ENCODE assay signal across 12 mouse cellular contexts in the genomic region with DNA sequence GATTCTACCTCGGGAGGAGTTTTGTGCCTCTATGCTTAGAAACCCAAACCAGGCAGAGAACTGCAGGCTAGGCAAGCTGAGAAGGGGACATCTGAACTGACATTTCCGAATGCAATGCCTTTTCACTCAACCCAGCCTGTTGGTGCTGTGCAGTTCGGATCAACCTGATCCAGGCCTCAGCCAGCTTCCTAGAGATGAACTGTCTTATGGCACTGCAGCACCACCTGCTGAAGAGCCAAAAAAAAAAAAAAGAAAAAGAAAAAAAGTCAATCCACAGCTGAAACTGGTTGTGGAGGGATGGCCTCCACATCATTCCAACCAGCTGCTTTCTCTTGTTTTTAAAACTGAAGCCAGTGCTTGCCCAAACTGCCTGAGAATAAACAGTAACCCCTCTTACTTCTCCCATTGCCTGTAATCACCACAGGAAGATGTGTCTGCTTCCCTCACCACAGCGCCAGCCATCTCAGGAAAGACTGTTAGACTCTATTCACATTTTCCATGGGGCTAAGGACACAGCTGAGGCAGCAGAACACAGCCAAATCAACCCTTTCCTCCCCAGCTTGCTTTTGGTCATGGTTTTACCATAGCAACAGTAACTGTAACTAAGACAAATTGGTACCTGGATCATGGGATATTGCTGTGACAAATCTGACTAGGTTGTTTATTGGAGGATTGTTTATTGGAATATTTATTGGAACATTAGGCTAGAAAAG.
DNase-seq lines count a peak whose midpoint lies in the region; ATAC-seq and TF ChIP-seq lines count a peak whose summit lies in the region.
"Had no signal": no experiment of that assay in that cellular context is flagged by ENCODE, and none has a peak within 500 bp of the region (broad histone marks: within the 10 kb centered on the region; RNA-seq: fewer than 3 reads in every experiment).

No protein-coding gene starts in this region.

- H3K36me3 ChIP-seq in heart, embryonic 13.5 days = no peaks in the 10 kb centered on the region
- no peaks in the 10 kb centered on the region for H3K36me3 ChIP-seq in limb, embryonic 15.5 days
- no peaks in the 10 kb centered on the region for H3K36me3 ChIP-seq in stomach, postnatal 0 days (ENCODE audit: control insufficient read depth, insufficient read depth, low read length)
- H3K36me3 ChIP-seq: hindbrain, embryonic 15.5 days; limb, embryonic 13.5 days had no signal

- no peak overlapping the region for H3K4me2 ChIP-seq in heart, embryonic 13.5 days
- H3K4me2 ChIP-seq in limb, embryonic 15.5 days = no peak overlapping the region
- no peak overlapping the region for H3K4me2 ChIP-seq in stomach, postnatal 0 days (replicated peaks; ENCODE audit: low read depth)
- H3K4me2 ChIP-seq: hindbrain, embryonic 15.5 days; limb, embryonic 13.5 days had no signal

- no peak overlapping the region for H3K4me3 ChIP-seq in heart, embryonic 13.5 days
- H3K4me3 ChIP-seq in limb, embryonic 15.5 days = no peak overlapping the region
- no peak overlapping the region for H3K4me3 ChIP-seq in stomach, postnatal 0 days (ENCODE audit: low read depth, low read length)
- H3K4me3 ChIP-seq: forebrain, embryonic 10.5 days; hindbrain, embryonic 15.5 days; limb, embryonic 13.5 days had no signal

- WGBS in heart, embryonic 13.5 days = 44% methylated on average over 4 of the region's 4 CpGs
- 45% methylated on average over 4 of the region's 4 CpGs for WGBS in limb, embryonic 15.5 days
- 39% methylated on average over 4 of the region's 4 CpGs for WGBS in stomach, postnatal 0 days

- peaks cover 23% of the 10 kb centered on the region for H3K4me1 ChIP-seq in heart, embryonic 13.5 days
- H3K4me1 ChIP-seq in limb, embryonic 15.5 days = 0 out of 2 replicates have a peak, but pooled peaks cover 7% of the 10 kb centered on the region
- no peaks in the 10 kb centered on the region for H3K4me1 ChIP-seq in stomach, postnatal 0 days (replicated peaks; ENCODE audit: control insufficient read depth, insufficient read depth)
- H3K4me1 ChIP-seq: hindbrain, embryonic 15.5 days had no signal

- intact Hi-C loops in heart, postnatal 36 days (cut with DNase I) = no loop called here

- 0 out of 2 replicates have a peak, but pooled peaks have one; percentile 7 for TF ChIP-seq CTCF in stomach, postnatal 0 days (IDR thresholded peaks at IDR 0.05; ENCODE audit: low read depth)

- no peaks in the 10 kb centered on the region for H3K9me3 ChIP-seq in heart, embryonic 13.5 days
- no peaks in the 10 kb centered on the region for H3K9me3 ChIP-seq in limb, embryonic 15.5 days
- no peaks in the 10 kb centered on the region for H3K9me3 ChIP-seq in stomach, postnatal 0 days (ENCODE audit: control insufficient read depth, low read length)
- H3K9me3 ChIP-seq: forebrain, embryonic 10.5 days; hindbrain, embryonic 15.5 days; limb, embryonic 13.5 days had no signal

- TF ChIP-seq EP300 in stomach, postnatal 0 days (optimal IDR thresholded peaks at IDR 0.05) = no peak

- peak overlapping the region; percentile 48 for H3K27ac ChIP-seq in heart, embryonic 13.5 days (replicated peaks)
- H3K27ac ChIP-seq in limb, embryonic 15.5 days = peak overlapping the region; percentile 54; the same call in 1 of the 2 replicates
- no peak overlapping the region for H3K27ac ChIP-seq in stomach, postnatal 0 days (replicated peaks)
- H3K27ac ChIP-seq: forebrain, embryonic 10.5 days; hindbrain, embryonic 15.5 days; limb, embryonic 13.5 days had no signal

- no peak overlapping the region for H3K9ac ChIP-seq in heart, embryonic 13.5 days
- H3K9ac ChIP-seq in limb, embryonic 15.5 days = no peak overlapping the region
- H3K9ac ChIP-seq in stomach, postnatal 0 days (ENCODE audit: low read length) = no peak overlapping the region
- H3K9ac ChIP-seq: hindbrain, embryonic 15.5 days; limb, embryonic 13.5 days had no signal

- no peak for DNase-seq in heart, postnatal 36 days
- DNase-seq in spleen, adult 12 weeks (ENCODE audit: low spot score) = peak; percentile 7
- DNase-seq in spleen, adult 18-20 months = no peak
- DNase-seq in stomach, postnatal 0 days (ENCODE audit: low spot score) = no peak
- no peak for DNase-seq in frontal cortex, postnatal 14 days (ENCODE audit: low spot score in 2 of 2)
- no peak for DNase-seq in layer of hippocampus, postnatal 36 days
- DNase-seq: thymus, postnatal 36 days had no signal

- no peaks in the 10 kb centered on the region for H3K27me3 ChIP-seq in heart, embryonic 13.5 days (replicated peaks)
- H3K27me3 ChIP-seq in limb, embryonic 15.5 days = no peaks in the 10 kb centered on the region
- no peaks in the 10 kb centered on the region for H3K27me3 ChIP-seq in stomach, postnatal 0 days (ENCODE audit: control insufficient read depth, insufficient read depth, low read length)
- H3K27me3 ChIP-seq: hindbrain, embryonic 15.5 days; limb, embryonic 13.5 days had no signal

- no peak for ATAC-seq in heart, embryonic 13.5 days (ENCODE audit: extremely low read depth, insufficient number of reproducible peaks, low FRiP score, low TSS enrichment)
- no peak for ATAC-seq in limb, embryonic 15.5 days (ENCODE audit: insufficient number of reproducible peaks, low FRiP score, low TSS enrichment, low read depth)
- ATAC-seq in stomach, postnatal 0 days (ENCODE audit: low FRiP score, low TSS enrichment) = no peak
